7 mouse cellular contexts compared by ENCODE assay signal in genomic region chr6:145865886-145866851, GRCm38 (mm10). TPM values are rescaled to one million over a fixed set of nuclear protein-coding genes. Genes with fewer than 3 reads are reported as not detected.
DNase-seq lines count a peak whose midpoint lies in the region; ATAC-seq and TF ChIP-seq lines count a peak whose summit lies in the region.

No protein-coding gene starts in this region.

- H3K4me3 ChIP-seq in cortical plate, adult 2 months (ENCODE audit: insufficient read depth, low read length) = peak overlapping the region; percentile 62

- peak; percentile 37 for TF ChIP-seq POLR2A in cortical plate, adult 2 months (IDR thresholded peaks at IDR 0.05; ENCODE audit: extremely low read depth, insufficient read depth, low read length)

- H3K4me1 ChIP-seq in cortical plate, adult 2 months (ENCODE audit: control insufficient read depth, insufficient read depth, low read length) = no peaks in the 10 kb centered on the region

- peak; percentile 35 for ATAC-seq in inflammation-experienced regulatory T-cells, adult 6 months
- ATAC-seq in megakaryocyte, adult 5-6 weeks (ENCODE audit: poor library complexity, severe bottlenecking) = peak; percentile 31; the same call in 1 of the 2 replicates

- TF ChIP-seq CTCF in cortical plate, adult 2 months (IDR thresholded peaks at IDR 0.05; ENCODE audit: extremely low read depth, insufficient read depth, low read length) = no peak

- peak; percentile 89 to 92 for DNase-seq in adrenal gland, adult 18-20 months (ENCODE audit: low spot score in 2 of 2)
- DNase-seq in gastrocnemius, postnatal 25 days = peak; percentile 94
- peak; percentile 75 to 88 for DNase-seq in left cerebral cortex, adult 9 months (ENCODE audit: low spot score in 2 of 2)
- DNase-seq in right cerebral cortex, postnatal 10 days (ENCODE audit: low spot score in 2 of 2) = peak; percentile 91

- peak overlapping the region; percentile 96 for H3K27ac ChIP-seq in cortical plate, adult 2 months (ENCODE audit: insufficient read depth, low read length)

RNA-seq across cellular contexts. Expression of gene Bhlhe41, which starts 0.8 kb away (rescaled TPM):
- 10 to 100 TPM; 14.9 to 19.6 TPM for total RNA-seq in adrenal gland, adult 18-20 months (2021)
- polyA plus RNA-seq in cortical plate, adult 2 months (2012; rRNA removed) = 23.5 and 26.2 TPM in 2 replicates
- 10 to 100 TPM; 21.1 to 40.6 TPM for total RNA-seq in gastrocnemius, postnatal 25 days (2021)
- polyA plus RNA-seq in inflammation-experienced regulatory T-cells, adult 6 months (2017; shearing (Covaris generic)) = under 1 TPM; 0.11 to 0.44 (median 0.35) TPM
- 0.02 TPM in 1 of 2 replicates, not detected in the other for total RNA-seq in megakaryocyte, adult 5-6 weeks (2015)
- total RNA-seq in megakaryocyte, adult 5-6 weeks (2017) = not detected in 2 replicates

Comparison
In these comparisons a context has a peak if more than half of its experiments do, and no peak if none do; other contexts are left out.
1. Peak in every context shown above with its lines: DNase-seq, ATAC-seq, H3K4me3 ChIP-seq and H3K27ac ChIP-seq.
2. RNA of gene Bhlhe41, which starts 0.8 kb away (total RNA-seq): 21.1 to 40.6 TPM in gastrocnemius, postnatal 25 days and 14.9 to 19.6 TPM in adrenal gland, adult 18-20 months; 0.02 TPM in megakaryocyte, adult 5-6 weeks; every median in the first group is over 10 times any median in the second.